Mouse (Mus musculus) ovary, postnatal 14 days (tissue): Measurements from ENCODE around the gene March11.

ENCODE experiments used
- DNase-seq: peaks from one replicate; pipeline ENCODE4 v3.0.0; 2022; ENCODE audit warnings: low spot score

March11 gene

GRCm38 (mm10) chr15:26374232-26374631, 65.4 kb downstream of the March11 start:
- no peak for DNase-seq

- DNase-seq, result no peak
Observed at GRCm38 (mm10) chr15:26374946-26375345, 66.1 kb downstream of the March11 start.

GRCm38 (mm10) chr15:26377355-26377754, 68.5 kb downstream of the March11 start:
- no peak for DNase-seq

GRCm38 (mm10) chr15:26378879-26379278, 70.0 kb downstream of the March11 start:
- DNase-seq, result no peak

- no peak for DNase-seq
Observed at GRCm38 (mm10) chr15:26379831-26380230, 71.0 kb downstream of the March11 start.

- DNase-seq, result no peak
Observed at GRCm38 (mm10) chr15:26380844-26381243, 72.0 kb downstream of the March11 start.

- no peak for DNase-seq
Observed at GRCm38 (mm10) chr15:26390001-26390400, 81.2 kb downstream of the March11 start.

- DNase-seq, result no peak
Observed at GRCm38 (mm10) chr15:26396556-26396955, 87.7 kb downstream of the March11 start.

GRCm38 (mm10) chr15:26425284-26425683, 116.4 kb downstream of the March11 start:
- DNase-seq, result no peak

GRCm38 (mm10) chr15:26426231-26426630, 117.4 kb downstream of the March11 start:
- DNase-seq, result no peak

- DNase-seq, result no peak
Observed at GRCm38 (mm10) chr15:26430565-26430964, 121.7 kb downstream of the March11 start.

- no peak for DNase-seq
Observed at GRCm38 (mm10) chr15:26432676-26433075, 123.8 kb downstream of the March11 start.

GRCm38 (mm10) chr15:26435725-26436124, 126.9 kb downstream of the March11 start:
- DNase-seq, result no peak

GRCm38 (mm10) chr15:26437113-26437512, 128.3 kb downstream of the March11 start:
- no peak for DNase-seq
